Mouse (Mus musculus) gonadal fat pad, adult 2 months (tissue): Measurements from ENCODE around the gene Ankrd6. TPM values are rescaled to one million over a fixed set of nuclear protein-coding genes. Genes with fewer than 3 reads are reported as not detected.

ENCODE experiments used
- DNase-seq: peaks from one replicate; pipeline ENCODE4 v3.0.0-alpha.2; 2012; ENCODE audit warnings: low read depth
- polyA plus RNA-seq: library from polyadenylated mRNA; depleted of rRNA; stranded (reverse); fragments of >200 nt; gene quantifications from 2 replicates; pipeline ENCODE4 v1.2.3, GENCODE M21; 2012

The Ankrd6 gene
- polyA plus RNA-seq, 1 experiment: 0.76 TPM

- no peak for DNase-seq
Observed at GRCm38 (mm10) chr4:32951035-32951940, 647 bp upstream of the Ankrd6 start.

- DNase-seq: no peak
Observed at GRCm38 (mm10) chr4:32948696-32949095, 1.9 kb downstream of the Ankrd6 start.

DNA sequence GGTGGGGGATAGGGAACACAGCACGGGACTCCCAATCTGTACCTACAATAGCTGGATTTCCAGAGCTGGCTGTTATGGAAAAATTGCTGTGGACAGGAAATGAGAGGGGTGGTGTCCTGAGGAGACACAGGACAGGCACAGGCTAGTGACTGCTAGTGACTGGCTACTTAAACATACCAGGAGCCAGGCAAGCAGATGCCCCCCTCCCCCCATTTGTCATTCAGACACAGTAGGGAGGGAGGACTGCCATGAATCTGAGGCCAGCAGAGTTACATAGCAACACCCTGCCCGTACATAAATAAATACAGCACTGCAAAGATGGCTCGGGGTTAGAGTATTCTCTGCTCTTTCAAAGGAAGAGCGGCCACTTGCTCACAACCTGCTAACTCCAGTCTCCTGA, 3.0 kb downstream of the Ankrd6 start:
- DNase-seq: no peak

DNA sequence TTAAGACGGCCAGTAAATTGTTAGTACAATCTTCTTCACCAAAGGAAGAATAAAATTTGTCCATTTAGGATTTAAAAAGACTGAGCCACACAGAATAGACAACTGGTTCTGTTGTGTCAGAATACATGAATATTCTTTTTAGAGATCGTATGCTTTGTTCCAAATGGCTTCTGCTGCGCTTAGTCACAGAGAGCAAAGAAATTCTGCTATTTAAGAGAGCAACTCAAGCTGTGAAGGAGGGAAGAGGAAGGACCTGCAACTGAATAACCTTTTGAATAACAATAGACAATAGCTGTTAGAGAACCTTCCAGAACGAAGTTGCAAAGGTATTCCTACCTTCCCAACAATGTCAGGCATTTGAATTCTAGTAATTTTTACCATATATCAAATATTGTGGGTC, 9.7 kb downstream of the Ankrd6 start:
- no peak for DNase-seq

GRCm38 (mm10) chr4:32939964-32940363, 10.7 kb downstream of the Ankrd6 start:
- DNase-seq: no peak

DNA sequence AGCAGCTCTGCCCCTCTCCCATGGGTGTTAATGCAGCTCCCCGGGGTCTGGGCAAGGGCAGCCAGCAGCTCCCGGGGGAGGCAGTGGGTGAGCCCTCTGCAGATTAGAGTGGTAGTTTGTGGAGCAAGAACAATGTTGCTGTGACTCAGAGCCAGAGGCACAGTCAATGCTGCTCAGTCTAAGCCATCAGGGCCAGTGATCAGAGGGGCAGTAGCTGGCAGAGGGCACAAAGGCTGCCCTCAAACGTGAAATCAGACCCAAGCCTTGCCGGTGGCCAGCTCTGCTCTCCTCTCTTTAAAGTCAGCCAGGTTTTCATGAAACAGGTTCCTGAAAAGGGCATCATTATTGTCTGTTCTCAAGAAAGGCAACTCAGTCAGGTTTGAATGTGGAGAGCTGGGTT, 11.1 kb downstream of the Ankrd6 start:
- DNase-seq: no peak

- no peak for DNase-seq
Observed at GRCm38 (mm10) chr4:32936762-32937341, 13.8 kb downstream of the Ankrd6 start.

- no peak for DNase-seq
Observed at GRCm38 (mm10) chr4:32932056-32932455, 18.6 kb downstream of the Ankrd6 start.

GRCm38 (mm10) chr4:32929750-32930149, 20.9 kb downstream of the Ankrd6 start:
- DNase-seq: no peak

DNA sequence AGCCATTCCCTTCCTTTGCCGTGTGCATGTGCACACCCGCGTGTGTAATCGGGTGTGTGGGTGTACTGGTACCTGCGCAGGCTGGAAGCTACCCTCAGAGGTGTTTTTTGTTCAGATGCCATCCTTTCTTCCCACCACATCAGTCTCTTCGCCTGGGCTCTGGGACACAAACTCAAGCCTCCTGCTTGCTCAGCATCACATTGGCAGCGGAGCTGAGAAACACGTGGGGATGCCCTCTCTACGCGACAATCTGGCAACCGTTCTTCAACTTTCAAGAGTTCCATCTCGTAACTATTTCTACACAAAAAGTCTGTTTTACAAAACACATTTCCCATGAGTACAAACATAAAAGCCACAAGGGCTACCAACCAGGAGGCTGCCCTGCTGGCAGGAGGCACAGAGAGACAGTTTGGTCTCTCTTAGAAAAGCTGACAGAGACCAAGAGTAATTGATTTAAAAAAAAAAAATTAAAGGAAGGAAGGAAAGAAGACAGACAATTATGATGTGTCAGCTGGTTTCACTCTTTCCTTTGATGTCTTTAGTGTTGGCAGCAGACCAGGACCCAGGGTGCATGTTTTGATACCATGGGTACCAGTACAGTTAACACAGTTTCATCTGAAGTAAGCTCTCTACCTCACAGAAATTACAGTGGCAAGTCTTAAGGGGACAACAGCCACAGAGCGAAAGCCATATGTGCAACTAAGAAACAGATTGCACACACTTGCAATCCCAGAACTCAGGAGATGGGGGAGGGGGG, 21.8 kb downstream of the Ankrd6 start:
- no peak for DNase-seq

DNA sequence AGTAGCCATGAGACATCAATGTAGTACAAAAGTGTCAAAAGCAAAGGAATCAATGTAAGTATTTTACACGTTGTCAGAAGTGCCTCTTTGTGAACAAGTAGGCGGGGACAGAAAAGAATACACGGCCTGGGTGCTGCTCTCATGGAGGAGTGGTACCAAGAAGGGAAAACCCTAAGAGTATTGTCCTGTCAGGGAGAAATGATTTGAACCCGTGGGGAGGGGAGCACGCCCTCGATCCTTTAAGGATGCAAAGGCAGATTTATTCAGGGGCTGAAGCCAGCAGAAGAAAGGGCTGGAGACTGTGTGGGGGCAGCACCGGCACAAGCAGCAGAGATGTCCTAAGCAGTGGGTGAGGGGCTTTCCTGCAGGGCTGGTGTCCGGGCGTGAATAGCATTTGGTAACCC, 26.7 kb downstream of the Ankrd6 start:
- no peak for DNase-seq

- DNase-seq: no peak
Observed at GRCm38 (mm10) chr4:32923436-32923835, 27.2 kb downstream of the Ankrd6 start.

DNA sequence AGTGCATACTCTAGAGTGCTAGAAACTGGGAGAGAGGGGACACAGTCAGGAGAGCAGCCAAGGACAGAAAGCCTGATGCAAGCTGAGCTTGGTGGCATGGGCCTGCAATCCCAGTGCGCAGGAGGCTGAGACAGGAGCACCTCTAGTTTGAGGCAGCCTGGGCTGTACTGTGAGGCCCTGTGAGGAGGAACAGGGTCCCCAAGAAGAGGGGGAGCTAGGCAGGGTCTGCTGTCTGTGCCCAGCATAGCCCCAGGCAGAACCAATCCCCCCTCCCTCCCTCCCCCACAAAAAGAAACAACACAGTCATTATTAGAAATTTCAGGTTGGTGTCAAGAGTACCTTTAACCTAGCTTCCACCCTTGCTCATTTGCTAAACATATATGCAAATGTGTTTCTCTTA, 27.8 kb downstream of the Ankrd6 start:
- no peak for DNase-seq

DNA sequence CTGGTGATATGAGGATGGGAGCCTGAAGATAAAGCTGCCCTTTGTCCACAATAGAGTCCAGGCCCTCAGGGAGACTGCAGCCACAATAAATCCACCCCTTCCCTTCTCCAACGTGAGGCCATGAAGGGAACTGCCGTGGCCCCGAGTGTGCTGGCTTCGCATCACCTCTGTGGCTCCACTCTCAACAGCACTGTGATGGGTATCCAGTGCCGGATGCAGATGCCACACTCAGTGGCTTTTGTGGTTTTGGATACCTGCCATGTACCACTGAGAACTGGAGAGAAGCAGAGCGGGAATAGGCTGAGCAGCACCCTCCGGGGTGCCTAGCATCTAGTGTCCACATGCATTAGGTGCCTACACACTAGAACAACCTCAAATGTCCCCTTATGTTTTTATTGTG, 29.8 kb downstream of the Ankrd6 start:
- no peak for DNase-seq

- no peak for DNase-seq
Observed at GRCm38 (mm10) chr4:32918571-32918970, 32.1 kb downstream of the Ankrd6 start.

- no peak for DNase-seq
Observed at GRCm38 (mm10) chr4:32916689-32917385, 33.8 kb downstream of the Ankrd6 start.

- DNase-seq: no peak
Observed at GRCm38 (mm10) chr4:32915928-32916327, 34.7 kb downstream of the Ankrd6 start.

- DNase-seq: no peak
Observed at GRCm38 (mm10) chr4:32909996-32910395, 40.6 kb downstream of the Ankrd6 start.

DNA sequence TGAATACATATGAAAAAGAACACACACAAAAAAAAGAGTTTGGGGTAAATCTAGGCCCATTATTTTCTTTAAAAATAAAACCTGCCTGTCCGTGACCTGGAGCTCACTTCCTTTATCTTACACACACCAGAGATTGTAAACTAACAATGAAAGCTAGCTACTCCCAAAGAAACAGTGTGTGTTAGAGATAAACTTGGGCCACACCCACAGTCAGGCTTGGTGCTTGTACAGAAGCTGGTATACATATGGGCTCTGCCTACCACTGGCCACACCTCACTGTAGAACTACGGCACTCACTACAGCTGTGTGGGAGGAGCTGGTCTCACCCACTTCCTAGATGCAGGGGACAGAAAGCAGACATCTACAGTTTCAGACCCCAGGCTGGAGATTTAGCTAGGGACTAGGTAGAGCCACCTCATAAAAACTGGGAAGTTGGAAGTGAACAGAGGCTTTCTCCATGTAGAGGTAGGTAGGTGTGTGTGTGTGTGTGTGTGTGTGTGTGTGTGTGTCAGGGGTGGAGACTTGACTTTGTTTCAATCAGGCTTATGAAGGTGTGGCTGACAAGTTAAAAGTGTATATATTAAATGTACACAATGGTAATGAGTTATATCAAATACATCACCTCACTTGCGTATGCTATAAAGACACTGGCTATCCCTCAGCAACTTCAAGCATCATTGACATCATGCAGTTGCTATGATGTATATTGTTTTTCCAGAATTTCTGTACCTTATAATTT, 41.2 kb downstream of the Ankrd6 start:
- no peak for DNase-seq

DNA sequence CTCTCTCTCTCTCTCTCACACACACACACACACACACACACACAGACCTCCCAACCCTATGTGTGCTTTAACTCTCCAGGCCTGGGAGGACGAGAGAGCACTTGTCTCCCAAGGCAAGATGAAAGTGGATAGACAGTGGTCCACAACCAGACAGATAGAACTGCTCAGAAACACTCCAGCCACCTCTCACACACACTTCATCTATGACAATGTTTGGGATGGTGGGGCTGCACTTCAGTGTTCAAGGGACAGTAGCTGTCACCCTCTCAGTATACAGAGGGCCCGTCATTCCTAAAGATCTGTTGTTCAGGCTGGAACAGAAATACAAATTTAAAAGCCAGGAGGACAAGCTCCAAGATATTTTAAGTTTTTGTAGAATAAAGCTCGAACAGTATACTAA, 43.0 kb downstream of the Ankrd6 start:
- no peak for DNase-seq

- DNase-seq: peak; percentile 31
Observed at GRCm38 (mm10) chr4:32906627-32907026, 44.0 kb downstream of the Ankrd6 start.
